Mouse (Mus musculus): Measurements from ENCODE around the gene Mfap3. TPM values are rescaled to one million over a fixed set of nuclear protein-coding genes. Genes with fewer than 3 reads are reported as not detected.

The Mfap3 gene
- polyA plus RNA-seq, 1 experiment = 10.7 TPM

DNA sequence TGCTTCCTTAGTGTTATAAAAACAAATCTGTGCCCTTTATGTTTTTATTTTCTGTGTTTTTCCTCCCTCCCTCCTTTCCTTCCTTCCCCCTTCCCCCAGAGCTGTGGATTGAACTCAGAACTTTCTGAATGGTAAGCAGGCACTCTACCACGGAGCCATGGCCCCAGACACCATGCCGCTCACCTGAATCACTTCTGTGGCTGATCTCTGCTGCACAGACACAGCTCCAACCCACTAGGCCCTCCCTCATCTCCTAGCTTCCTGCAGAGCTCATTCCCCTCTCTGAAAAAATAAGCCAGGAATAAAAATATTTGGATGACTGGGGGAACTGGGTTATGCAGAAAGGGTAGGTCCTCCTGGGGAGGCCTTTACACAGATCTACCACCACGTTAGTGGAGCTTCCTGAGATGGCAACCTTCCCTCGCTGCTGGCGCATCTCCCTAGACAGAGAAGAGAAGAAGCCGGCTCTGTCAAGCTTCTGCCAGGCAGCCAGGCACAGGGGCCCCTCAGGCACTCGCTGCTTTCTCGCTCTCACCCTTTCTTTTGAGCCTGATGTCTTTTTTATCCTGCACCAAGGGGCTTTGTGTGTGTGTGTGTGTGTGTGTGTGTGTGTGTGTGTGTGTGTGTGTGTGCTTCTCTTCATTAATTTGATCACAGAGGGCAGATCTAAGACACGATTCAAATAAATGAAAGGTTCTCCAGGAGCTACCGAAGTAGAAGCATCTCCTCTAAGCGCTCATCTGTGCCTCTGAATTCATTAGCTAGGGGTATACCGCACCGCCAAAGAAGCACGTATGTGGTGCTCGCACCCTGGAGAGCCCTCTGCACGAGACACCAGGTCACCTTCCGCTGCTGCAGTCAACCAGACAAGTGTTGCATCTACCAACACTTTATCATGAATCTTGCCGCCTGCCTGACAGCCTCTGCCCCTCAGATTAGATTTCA lies 47.9 kb downstream of the Mfap3 start:
- Histone ChIP-seq H3K27me3 (ENCODE audit: control insufficient read depth, insufficient read depth, low read length) (no peaks in the 10 kb centered on the region), H3K4me3 (ENCODE audit: control insufficient read depth, low read depth, low read length) (no peak overlapping the region), H3K4me1 (ENCODE audit: control insufficient read depth, insufficient read depth, low read length) (no peaks in the 10 kb centered on the region), H3K36me3 (ENCODE audit: control insufficient read depth, insufficient read depth, low read length) (no peaks in the 10 kb centered on the region), H3K27ac (ENCODE audit: control insufficient read depth, insufficient read depth, low read depth, low read length) (no peak overlapping the region)
- no peak for TF ChIP-seq POLR2A (IDR thresholded peaks at IDR 0.05; ENCODE audit: control insufficient read depth, low read depth, low read length)
- no peak for TF ChIP-seq CTCF (IDR thresholded peaks at IDR 0.05; ENCODE audit: control insufficient read depth, insufficient read depth, insufficient replicate concordance, low read depth, low read length)

DNA sequence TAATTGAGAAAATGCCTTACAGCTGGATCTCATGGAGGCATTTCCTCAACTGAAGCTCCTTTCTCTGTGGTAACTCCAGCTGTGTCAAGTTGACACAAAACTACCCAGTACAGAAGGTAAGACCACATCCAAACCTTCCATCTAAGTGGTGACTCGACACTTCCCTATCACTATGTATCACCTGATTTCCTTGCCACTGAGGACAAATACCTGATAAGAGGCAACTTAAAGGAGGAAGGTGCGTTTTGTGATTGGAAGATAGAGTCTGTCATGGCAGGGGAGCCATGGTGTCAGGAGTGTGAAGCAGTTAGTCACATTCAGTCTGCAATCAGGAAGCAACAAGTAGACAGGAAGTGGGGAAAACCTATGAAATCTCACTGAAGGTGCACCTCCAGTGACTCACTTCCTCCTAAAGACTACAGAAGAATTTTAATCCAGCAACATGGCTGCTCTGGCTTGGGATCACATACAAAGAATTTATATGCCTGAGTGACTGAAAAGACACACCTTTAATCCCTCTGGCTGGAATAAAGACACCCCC lies 50.6 kb downstream of the Mfap3 start:
- no peak overlapping the region for H3K27ac ChIP-seq (ENCODE audit: control insufficient read depth, insufficient read depth, low read depth, low read length)
- H3K27me3 ChIP-seq (ENCODE audit: control insufficient read depth, insufficient read depth, low read length) = no peaks in the 10 kb centered on the region
- H3K4me3 ChIP-seq (ENCODE audit: control insufficient read depth, low read depth, low read length) = no peak overlapping the region
- TF ChIP-seq CTCF (IDR thresholded peaks at IDR 0.05; ENCODE audit: control insufficient read depth, insufficient read depth, insufficient replicate concordance, low read depth, low read length) = no peak
- TF ChIP-seq POLR2A (IDR thresholded peaks at IDR 0.05; ENCODE audit: control insufficient read depth, low read depth, low read length) = no peak
- no peaks in the 10 kb centered on the region for H3K4me1 ChIP-seq (ENCODE audit: control insufficient read depth, insufficient read depth, low read length)
- no peaks in the 10 kb centered on the region for H3K36me3 ChIP-seq (ENCODE audit: control insufficient read depth, insufficient read depth, low read length)

DNA sequence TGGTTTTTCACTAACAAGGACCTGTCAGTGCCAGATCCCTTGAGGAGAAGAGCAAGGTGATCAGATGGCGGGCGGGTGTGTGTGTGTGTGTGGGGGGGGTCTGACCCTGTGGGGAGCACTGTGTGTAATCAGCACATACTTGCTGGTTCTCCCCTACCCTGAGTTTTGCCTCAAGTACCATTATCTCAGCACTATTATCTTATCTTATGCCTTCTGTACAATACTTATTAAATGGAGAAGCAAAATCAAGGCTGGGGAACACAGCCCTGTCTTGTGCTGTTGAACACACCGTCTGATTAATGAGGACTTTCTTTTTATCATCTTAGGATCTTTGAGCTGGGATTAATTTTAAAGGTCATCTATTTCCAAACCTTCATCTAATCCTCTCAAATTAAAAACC lies 52.6 kb downstream of the Mfap3 start:
- TF ChIP-seq CTCF (IDR thresholded peaks at IDR 0.05; ENCODE audit: control insufficient read depth, insufficient read depth, insufficient replicate concordance, low read depth, low read length) (no peak), POLR2A (IDR thresholded peaks at IDR 0.05; ENCODE audit: control insufficient read depth, low read depth, low read length) (no peak)
- no peaks in the 10 kb centered on the region for H3K27me3 ChIP-seq (ENCODE audit: control insufficient read depth, insufficient read depth, low read length)
- H3K4me3 ChIP-seq (ENCODE audit: control insufficient read depth, low read depth, low read length) = no peak overlapping the region
- H3K36me3 ChIP-seq (ENCODE audit: control insufficient read depth, insufficient read depth, low read length) = no peaks in the 10 kb centered on the region
- no peak overlapping the region for H3K27ac ChIP-seq (ENCODE audit: control insufficient read depth, insufficient read depth, low read depth, low read length)
- no peaks in the 10 kb centered on the region for H3K4me1 ChIP-seq (ENCODE audit: control insufficient read depth, insufficient read depth, low read length)

DNA sequence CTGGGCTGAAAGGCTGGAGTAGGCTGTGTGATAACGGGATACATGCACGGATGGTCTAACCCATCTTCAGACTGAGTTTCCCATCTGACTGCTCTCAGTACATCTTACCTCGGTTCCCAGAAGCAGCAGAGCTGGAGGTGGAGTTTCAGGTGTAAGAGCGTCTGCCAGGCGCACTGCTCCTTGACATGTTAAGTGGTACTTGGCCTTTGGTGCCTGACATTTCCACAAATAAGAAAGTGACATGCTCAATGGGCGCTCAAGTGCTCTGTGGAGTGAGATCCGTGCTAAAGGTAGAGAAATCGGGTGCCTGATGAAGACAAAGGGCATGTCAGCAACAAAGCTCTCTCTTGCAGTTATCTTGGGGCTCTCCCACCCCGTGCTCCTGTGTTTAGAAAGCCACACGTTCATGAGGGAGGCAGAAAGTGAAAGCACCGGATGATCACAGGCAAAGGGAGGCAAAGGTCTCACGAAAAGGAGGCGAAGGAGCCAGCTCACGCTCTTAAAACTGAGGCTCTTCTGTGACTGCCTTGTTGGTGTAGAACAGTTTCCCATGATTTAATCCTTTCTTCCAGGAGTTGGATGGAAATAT lies 55.3 kb downstream of the Mfap3 start:
- H3K4me3 ChIP-seq (ENCODE audit: control insufficient read depth, low read depth, low read length) = no peak overlapping the region
- no peak for TF ChIP-seq POLR2A (IDR thresholded peaks at IDR 0.05; ENCODE audit: control insufficient read depth, low read depth, low read length)
- no peak for TF ChIP-seq CTCF (IDR thresholded peaks at IDR 0.05; ENCODE audit: control insufficient read depth, insufficient read depth, insufficient replicate concordance, low read depth, low read length)
- no peaks in the 10 kb centered on the region for H3K4me1 ChIP-seq (ENCODE audit: control insufficient read depth, insufficient read depth, low read length)
- no peaks in the 10 kb centered on the region for H3K36me3 ChIP-seq (ENCODE audit: control insufficient read depth, insufficient read depth, low read length)
- no peaks in the 10 kb centered on the region for H3K27me3 ChIP-seq (ENCODE audit: control insufficient read depth, insufficient read depth, low read length)
- no peak overlapping the region for H3K27ac ChIP-seq (ENCODE audit: control insufficient read depth, insufficient read depth, low read depth, low read length)

DNA sequence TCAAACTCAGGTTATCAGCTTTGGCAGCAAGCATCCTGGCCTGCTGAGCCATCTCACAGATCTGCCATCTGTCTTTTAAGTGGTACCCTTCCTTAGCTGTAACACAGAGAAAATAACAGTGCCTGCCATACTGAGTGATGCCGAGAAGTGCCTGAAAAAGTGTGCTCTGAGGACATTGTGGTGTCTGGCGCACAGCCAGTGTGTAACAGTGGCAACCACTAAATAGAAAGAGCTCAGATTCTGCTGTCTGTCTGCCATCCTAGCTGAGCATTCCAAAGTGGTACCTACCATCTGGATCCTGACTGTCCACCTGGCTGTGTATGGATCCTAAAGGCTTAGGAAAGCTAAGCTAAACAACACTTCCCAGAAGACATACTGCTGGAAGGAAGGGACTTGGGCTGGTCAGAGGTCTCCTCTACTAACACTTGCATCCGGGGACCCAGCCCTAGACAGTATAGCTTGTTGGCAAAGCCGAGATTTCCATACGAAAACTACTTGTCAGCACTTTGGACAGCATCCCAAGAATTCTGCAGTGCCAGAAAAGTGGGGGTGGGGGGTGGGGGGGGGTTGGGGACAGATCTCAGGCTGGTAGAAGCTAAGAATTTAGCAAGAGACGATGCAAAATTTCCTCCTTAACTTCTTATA lies 58.5 kb downstream of the Mfap3 start:
- H3K4me3 ChIP-seq (ENCODE audit: control insufficient read depth, low read depth, low read length) = no peak overlapping the region
- H3K4me1 ChIP-seq (ENCODE audit: control insufficient read depth, insufficient read depth, low read length) = no peaks in the 10 kb centered on the region
- H3K36me3 ChIP-seq (ENCODE audit: control insufficient read depth, insufficient read depth, low read length) = no peaks in the 10 kb centered on the region
- H3K27ac ChIP-seq (ENCODE audit: control insufficient read depth, insufficient read depth, low read depth, low read length) = no peak overlapping the region
- H3K27me3 ChIP-seq (ENCODE audit: control insufficient read depth, insufficient read depth, low read length) = no peaks in the 10 kb centered on the region
- TF ChIP-seq CTCF (IDR thresholded peaks at IDR 0.05; ENCODE audit: control insufficient read depth, insufficient read depth, insufficient replicate concordance, low read depth, low read length) (no peak), POLR2A (IDR thresholded peaks at IDR 0.05; ENCODE audit: control insufficient read depth, low read depth, low read length) (no peak)

DNA sequence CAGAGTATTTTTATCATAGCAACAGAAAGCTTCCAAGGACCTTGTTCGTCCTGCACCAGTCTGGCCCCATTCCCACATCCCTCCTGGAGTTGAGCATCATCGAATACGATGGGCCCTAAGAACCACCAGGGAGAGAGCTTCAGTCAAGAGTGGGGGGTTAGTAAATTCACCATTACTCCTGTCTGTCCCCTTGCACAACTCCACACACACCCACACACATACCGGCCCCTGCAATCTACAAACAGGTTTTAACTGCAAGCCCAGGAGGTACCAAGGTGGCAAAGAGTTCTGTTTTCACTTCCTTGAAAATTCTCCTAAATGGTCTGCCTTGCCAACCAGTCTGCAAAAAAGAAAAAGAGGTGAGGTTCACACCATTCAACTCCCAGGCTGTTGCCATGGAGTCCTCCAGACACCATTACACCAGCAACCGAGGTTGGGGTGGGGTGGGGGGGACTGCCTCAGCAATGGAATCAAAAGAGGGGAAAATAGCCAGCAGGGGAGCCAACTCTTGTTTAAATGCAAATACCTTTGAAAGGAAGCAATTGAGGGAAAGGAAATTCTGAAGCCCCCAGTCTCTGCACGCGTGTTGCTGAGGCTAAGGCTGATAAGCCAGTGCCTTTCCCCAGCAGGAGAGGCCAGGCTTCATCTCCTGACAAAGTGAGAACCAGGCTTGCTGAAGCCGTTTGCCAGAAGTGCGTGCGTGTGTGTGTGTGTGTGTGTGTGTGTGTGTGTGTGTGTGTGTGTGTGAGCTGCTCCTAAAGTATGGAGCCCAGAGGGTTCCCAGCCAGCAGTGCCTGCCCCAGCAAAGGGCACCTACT lies 64.6 kb downstream of the Mfap3 start:
- Histone ChIP-seq H3K4me1 (ENCODE audit: control insufficient read depth, insufficient read depth, low read length) (no peaks in the 10 kb centered on the region), H3K27me3 (ENCODE audit: control insufficient read depth, insufficient read depth, low read length) (no peaks in the 10 kb centered on the region), H3K4me3 (ENCODE audit: control insufficient read depth, low read depth, low read length) (no peak overlapping the region), H3K27ac (ENCODE audit: control insufficient read depth, insufficient read depth, low read depth, low read length) (no peak overlapping the region), H3K36me3 (ENCODE audit: control insufficient read depth, insufficient read depth, low read length) (no peaks in the 10 kb centered on the region)
- TF ChIP-seq CTCF (IDR thresholded peaks at IDR 0.05; ENCODE audit: control insufficient read depth, insufficient read depth, insufficient replicate concordance, low read depth, low read length) = no peak
- TF ChIP-seq POLR2A (IDR thresholded peaks at IDR 0.05; ENCODE audit: control insufficient read depth, low read depth, low read length) = no peak

Other genes starting within 250 kb of the Mfap3 start
- gene Fam114a2, start within 50 bp of the Mfap3 start, polyA plus RNA-seq (2012; rRNA removed) = 11.0 and 12.7 TPM in 2 replicates
- 21.2 and 25.9 TPM in 2 replicates for gene Galnt10, start 126.8 kb downstream of the Mfap3 start, polyA plus RNA-seq (2012; rRNA removed)